Mouse (Mus musculus) mouse trophoblast stem cell (cell line): Measurements from ENCODE around the gene Vti1a.

Experiments used
- in situ Hi-C, 2 experiments: fragments of 300-500 bp; cut with MseI, MboI; formaldehyde crosslinking; loops; 2 replicates in 1 of 2; 3 replicates in 1 of 2; pipeline ENCODE4 v1.15.1; 2025

Vti1a gene

GRCm38 (mm10) chr19:55316109-55316714 lies at the start of gene Vti1a:
Gene Vti1a (plus strand): TSS chr19:55316295.
- in situ Hi-C loops, result no loop called here

- in situ Hi-C loops, result no loop called here
Measured at GRCm38 (mm10) chr19:55266786-55267185, 49.3 kb upstream of the Vti1a start.

GRCm38 (mm10) chr19:55268150-55268549 lies 47.9 kb upstream of the Vti1a start:
- in situ Hi-C loops, result no loop called here

GRCm38 (mm10) chr19:55269051-55269450 lies 47.0 kb upstream of the Vti1a start:
- in situ Hi-C loops, result no loop called here

GRCm38 (mm10) chr19:55271448-55271847 lies 44.6 kb upstream of the Vti1a start:
- in situ Hi-C loops, result no loop called here

- in situ Hi-C loops, result no loop called here
Measured at GRCm38 (mm10) chr19:55273340-55273739, 42.8 kb upstream of the Vti1a start.

GRCm38 (mm10) chr19:55276100-55276499 lies 40.0 kb upstream of the Vti1a start:
- in situ Hi-C loops, result no loop called here

GRCm38 (mm10) chr19:55276770-55277169 lies 39.3 kb upstream of the Vti1a start:
- in situ Hi-C loops, result no loop called here

GRCm38 (mm10) chr19:55284093-55284492 lies 32.0 kb upstream of the Vti1a start:
- in situ Hi-C loops, result no loop called here

- in situ Hi-C loops, result no loop called here
Measured at GRCm38 (mm10) chr19:55286034-55286433, 30.1 kb upstream of the Vti1a start.

- in situ Hi-C loops, result no loop called here
Measured at GRCm38 (mm10) chr19:55288974-55289373, 27.1 kb upstream of the Vti1a start.

- in situ Hi-C loops, result no loop called here
Measured at GRCm38 (mm10) chr19:55290621-55291270, 25.3 kb upstream of the Vti1a start.

- in situ Hi-C loops, result no loop called here
Measured at GRCm38 (mm10) chr19:55292210-55292850, 23.8 kb upstream of the Vti1a start.

GRCm38 (mm10) chr19:55293175-55293574 lies 22.9 kb upstream of the Vti1a start:
- in situ Hi-C loops, result no loop called here

- in situ Hi-C loops, result no loop called here
Measured at GRCm38 (mm10) chr19:55295075-55295474, 21.0 kb upstream of the Vti1a start.

GRCm38 (mm10) chr19:55295556-55295955 lies 20.5 kb upstream of the Vti1a start:
- in situ Hi-C loops, result no loop called here

- in situ Hi-C loops, result no loop called here
Measured at GRCm38 (mm10) chr19:55296301-55296700, 19.8 kb upstream of the Vti1a start.

- in situ Hi-C loops, result no loop called here
Measured at GRCm38 (mm10) chr19:55297489-55297888, 18.6 kb upstream of the Vti1a start.

GRCm38 (mm10) chr19:55297961-55298360 lies 18.1 kb upstream of the Vti1a start:
- in situ Hi-C loops, result no loop called here

GRCm38 (mm10) chr19:55299378-55299777 lies 16.7 kb upstream of the Vti1a start:
- in situ Hi-C loops, result no loop called here

GRCm38 (mm10) chr19:55300525-55300924 lies 15.6 kb upstream of the Vti1a start:
- in situ Hi-C loops, result loop anchor here in 1 of 2 experiments (10.0 kb wide), 2 partner anchors 86 to 226 kb away; no protein-coding TSS in a partner anchor

- in situ Hi-C loops, result loop anchor here in 1 of 2 experiments (10.0 kb wide), 2 partner anchors 90 to 230 kb away; no protein-coding TSS in a partner anchor
Measured at GRCm38 (mm10) chr19:55305024-55305423, 11.1 kb upstream of the Vti1a start.

- in situ Hi-C loops, result no loop called here
Measured at GRCm38 (mm10) chr19:55311874-55312273, 4.2 kb upstream of the Vti1a start.
